Mouse (Mus musculus) mouse embryonic stem cell (cell line): ENCODE results near the gene Ano6.

Source experiments
- in situ Hi-C, 2 experiments: fragments of 300-500 bp; cut with MboI; formaldehyde crosslinking; loops; 1 replicate in 1 of 2; 3 replicates in 1 of 2; pipeline ENCODE4 v1.14.3; 2019 to 2020; ENCODE audit warnings: low sequenced_read_pairs in 2 of 2, low pct_unique_long_range_greater_than_20kb in 1 of 2, mixed read lengths in 1 of 2; ENCODE audit not compliant: unreplicated experiment in 1 of 2

Gene Ano6

DNA sequence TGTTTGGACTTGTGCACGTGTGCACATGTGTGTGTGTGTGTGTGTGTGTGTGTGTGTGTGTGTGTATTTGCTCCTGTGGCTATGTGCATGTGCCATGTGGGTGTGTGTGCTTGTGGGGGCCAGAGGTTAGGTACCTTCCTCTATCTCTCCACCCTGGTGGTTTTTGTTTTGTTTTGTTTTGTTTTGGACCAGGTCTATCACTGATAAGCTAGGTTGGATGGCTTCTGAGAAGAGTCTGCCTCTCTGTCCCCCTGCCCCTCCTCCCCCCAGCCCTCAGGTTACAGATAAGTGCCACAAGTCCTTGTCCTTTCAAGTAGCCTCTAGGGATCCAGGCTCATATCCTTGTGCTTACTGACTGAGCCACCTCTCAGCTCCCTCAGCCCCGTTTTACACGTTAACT, 49.1 kb downstream of the Ano6 start:
- in situ Hi-C loops = no loop called here

DNA sequence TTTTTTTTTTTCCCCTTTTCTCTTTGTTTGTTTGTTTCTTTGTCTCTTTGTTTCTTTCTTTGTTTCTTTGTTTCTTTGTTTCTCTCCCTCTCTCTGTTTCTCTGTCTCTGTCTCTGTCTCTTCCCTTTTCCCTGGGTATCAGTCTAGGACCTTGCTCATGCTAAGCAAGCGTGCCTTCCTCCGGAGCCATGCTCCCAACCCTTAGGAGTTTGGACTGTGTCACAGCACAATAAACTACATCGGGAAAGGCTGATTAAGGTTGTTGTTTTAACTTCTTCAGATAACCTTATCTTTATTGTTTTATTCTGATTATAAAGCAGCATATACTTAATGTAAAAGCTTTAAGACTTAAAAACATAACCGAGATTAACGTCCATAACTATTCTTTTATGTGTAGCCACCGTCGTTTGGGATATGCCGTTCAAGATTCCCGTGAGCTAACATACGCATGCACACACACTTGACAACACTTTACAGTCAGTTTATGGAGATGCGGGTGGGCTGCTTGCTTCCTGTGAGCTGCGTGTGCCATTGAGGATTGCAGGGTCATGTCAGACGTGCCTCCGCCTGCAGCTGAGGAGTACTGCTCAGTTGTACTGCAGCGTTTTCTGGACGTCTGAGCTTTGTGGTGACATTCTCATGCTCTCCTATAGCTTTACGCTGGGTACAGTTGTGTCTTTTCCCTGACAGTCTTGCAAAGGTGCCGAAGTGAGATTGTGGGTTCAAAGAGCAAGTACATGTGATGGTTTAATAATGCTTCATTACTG, 52.7 kb downstream of the Ano6 start:
- in situ Hi-C loops = no loop called here

DNA sequence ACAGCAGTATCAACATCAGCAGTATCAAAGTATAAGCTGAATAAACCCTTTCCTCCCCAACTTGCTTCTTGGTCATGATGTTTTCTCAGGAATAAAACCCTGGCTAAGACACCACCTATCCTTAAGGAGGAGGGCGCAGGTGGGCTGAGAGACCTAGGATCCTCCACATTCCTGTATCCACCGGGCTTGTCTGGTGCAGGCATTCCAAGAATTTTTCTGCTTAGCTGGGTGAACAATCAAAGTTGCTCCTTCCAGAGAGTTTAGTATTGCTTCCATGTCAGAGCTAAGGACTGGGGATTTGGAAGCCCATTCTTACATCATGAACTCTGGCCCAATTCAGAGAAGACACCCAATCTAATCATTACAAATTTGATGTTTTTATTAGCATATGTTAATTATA, 53.8 kb downstream of the Ano6 start:
- in situ Hi-C loops = no loop called here

DNA sequence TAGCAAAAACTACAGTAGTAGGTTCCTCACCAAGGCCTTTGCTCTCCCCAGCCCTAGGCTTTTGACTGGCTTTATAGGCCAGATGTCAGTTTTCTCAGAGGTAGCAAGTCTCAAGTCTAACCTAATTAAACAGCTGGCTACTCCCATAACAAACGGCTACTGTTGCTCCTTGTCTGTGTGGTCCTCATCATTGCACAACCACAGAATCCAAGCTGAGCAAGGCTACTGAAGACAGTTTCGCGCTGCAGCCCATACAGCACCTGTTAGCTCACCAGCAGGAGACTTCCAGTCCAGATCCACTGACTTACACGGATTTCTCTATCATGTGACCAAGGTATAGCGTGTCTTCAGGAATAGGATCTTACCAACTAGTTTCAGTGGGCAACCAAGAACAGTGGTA, 55.5 kb downstream of the Ano6 start:
- in situ Hi-C loops = no loop called here

DNA sequence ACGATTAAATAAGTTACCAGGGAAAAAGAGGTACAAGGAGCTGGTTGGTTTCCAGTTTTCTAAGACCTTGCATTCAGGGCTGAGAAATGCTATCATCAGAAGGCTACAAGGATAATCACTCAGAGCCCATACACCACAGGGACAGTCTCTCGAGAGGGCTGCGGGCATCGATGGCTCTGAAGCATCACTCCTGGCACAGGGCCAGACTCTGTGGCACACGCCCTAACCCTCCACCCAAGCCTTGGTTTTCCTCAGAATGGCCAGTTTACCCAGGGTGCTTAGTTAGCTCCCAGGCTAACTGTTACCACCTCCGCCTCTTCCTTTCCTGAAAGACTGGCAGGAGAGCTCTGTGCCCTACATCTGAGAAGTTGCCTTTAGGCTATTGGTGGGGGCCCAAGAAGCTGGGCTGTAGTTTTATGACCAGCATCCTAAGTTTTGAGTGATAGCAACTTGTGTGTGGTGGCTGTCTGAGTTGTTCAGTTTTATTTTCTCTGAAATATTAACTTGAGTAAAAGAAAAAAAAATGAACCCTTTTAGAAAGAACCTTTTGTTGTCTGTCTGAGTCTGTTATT, 57.9 kb downstream of the Ano6 start:
- in situ Hi-C loops = no loop called here

DNA sequence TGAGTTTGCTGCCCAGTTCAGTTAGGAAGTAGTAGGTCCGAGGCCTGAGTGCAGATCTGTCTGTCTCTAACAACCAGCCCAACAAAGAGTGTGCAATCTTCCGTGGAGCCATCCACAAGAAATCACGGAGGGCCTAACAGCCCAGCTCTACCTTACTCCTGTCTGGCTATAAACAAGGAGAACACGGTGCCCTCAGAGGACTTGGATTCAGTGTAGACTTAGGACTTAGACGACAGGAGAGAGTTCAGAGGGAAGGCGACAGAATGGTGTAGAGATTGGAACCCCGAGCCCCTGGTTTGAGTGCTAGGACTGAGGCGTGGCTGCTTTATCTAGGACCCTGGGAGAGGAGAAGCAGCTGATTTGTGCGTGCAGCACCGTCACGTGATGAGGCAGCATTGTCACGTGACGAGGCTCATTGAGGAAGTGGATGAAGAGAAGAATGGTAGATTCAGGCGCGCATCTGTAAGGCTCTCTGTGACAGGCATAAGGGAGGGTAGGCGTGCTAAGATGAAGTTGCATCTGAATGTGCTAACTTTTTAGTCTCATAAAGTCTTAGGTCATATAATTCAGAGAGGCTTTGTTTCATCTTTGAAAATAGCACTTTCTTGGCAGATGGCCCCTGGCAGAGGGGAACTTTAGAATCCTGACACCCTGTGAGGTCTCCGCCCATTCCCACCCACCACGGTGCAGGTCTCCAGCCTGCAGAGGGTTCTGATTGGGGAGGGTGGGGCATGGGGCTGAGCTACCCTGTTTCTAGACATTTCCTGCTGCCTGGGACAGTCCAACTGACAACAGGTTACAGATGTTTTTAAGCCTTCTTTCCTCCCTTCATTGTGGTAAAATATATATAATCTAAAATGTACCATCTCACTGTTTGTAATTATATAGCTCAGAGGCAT, 59.1 kb downstream of the Ano6 start:
- in situ Hi-C loops = no loop called here

DNA sequence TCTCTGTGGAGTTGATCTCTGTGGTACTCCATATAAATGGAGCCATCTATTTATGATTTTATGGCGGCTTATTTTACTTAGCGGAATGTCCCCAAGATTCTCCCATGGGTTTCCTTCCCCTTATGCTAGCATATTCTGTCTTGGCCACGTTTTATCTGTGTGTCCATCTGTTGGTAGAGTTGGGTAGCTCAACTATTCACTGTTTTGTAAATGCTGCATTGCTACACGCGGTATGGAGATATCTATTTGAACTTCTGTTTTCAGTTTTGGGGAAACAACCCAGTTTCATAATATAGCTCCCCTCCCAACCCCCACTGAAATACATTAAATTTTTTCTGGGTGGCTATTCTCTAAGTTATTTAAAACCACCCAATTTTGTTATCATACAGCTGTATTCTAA, 59.9 kb downstream of the Ano6 start:
- in situ Hi-C loops = no loop called here

DNA sequence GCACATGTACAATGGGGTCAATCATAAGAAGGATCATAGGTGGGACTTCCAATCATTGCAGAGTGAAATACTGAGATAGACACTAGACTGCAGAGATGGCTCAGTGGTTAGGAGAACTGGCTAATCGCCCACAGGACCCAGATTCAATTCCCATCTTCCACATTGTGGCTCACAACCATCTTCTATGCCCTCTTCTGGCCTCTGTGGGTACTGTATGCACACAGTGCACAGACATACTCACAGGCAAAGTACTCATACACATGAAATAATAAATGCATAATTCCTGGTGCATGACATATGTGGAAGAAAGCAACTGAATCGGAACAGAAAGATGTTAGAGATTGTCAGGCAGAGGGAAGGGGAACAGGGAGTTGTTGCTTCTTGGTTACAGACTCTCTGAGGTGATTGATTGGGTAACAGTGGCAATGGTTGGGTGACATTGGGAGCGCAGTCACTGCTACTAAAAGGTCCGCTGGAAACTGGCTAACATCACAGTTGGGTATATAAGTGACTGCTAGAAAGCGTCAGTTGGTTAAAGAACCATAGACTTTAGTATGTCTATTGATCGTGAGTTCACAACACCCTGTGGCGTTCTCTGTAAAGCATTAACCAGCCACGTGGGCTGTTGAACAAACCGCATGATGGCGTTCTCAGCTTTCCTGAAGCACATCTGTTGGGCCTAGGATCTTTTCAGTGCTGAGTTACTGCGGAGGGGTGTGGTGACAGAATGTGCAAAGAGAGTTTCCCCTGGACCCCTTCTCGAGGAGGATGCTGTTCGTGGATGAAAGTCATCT, 64.6 kb downstream of the Ano6 start:
- in situ Hi-C loops = no loop called here

DNA sequence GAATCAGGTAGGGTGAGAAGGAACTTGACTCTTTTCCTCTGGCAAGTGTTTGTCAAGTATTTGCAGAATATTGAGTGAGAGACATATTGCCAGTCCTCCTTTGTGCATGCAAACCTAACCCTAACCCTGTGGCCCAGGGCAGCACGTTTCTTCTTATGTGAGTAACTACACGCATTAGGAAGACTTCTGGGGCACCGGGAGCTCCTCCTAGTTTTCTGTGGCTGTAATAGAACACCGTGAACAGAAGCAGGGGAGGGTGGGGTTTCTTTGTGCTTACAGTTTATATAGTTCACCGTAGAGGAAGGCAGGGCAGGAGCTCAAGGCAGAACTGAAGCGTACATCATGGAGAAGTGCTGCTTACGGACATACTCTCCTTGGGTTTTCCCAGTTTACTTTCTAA, 65.3 kb downstream of the Ano6 start:
- in situ Hi-C loops = no loop called here

DNA sequence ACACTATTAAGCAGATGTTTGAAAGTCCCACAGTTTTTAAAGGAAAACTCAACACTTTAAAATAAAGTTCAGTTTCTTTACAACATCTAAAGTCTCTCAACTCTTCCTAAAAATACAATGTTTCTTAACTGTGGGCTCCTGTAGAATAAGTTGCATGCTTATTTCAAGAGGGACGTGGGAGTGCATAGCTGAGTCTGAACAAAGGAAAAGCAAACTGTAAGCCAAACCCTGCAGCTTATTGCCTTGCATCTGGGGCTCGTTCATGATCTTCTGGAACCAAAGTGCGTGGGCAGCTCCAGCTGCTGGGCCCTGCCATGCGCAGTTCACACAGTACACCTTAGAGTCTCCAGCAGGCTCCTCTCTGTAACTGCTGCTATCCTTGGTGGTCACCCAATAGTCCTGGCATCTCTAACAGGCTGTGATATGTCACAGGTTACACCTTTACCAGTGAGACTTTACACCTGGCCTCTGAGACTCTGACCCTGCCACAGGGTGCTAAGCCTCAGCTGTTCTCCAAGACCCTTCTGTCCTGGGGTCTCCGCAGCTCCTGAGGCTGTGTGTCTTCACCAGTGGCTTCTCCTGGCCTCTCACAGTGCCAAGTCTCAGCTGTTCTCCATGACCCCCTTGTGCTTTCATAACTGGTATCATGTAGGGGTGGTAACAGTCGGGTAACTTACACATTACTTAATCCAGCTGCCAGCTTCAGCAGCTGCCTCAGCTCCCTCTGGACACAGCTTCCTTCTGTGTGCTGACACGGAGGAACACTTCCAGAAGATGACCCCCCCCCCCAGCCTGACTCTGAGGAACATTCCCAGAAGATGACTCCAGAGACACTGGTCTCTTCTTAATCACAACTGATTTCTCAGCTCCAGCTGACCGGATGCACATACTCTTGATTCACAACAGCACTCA, 66.3 kb downstream of the Ano6 start:
- in situ Hi-C loops = no loop called here

DNA sequence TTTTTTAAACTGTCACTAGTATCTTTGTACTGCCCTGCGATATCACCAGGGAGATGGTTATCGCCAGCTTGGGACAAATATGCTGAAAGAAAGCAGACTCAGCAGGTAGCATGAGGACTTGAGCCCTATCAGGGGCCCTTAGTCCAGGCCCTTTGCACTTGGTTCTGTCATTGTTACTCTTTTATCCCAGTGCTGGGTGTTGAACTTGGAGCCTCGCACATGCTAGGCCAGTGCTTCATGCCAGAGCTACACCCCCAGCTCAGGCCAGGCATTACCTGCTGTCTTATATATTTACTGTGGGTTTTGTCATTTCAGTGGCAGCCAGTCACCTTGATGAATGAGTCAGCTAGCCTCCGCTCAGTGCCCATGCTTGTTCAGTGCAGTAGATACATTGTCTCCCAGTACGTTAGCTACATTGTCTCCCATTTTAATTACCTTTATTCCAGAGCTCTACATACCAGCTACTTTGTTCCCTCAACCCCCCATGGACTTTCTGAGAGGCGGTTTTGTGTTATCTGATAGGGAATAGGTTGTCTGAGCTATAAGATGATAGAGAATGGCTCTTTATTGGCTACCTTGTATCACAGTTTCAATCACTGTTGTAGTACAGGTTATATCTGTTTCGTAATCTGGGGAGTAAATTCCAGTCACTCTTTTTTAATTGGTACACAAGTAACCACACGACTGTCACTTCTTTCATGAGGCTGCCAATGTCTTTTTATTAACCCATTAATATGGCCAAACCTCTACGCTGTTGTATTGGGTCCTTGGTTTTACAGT, 68.4 kb downstream of the Ano6 start:
- in situ Hi-C loops = no loop called here

DNA sequence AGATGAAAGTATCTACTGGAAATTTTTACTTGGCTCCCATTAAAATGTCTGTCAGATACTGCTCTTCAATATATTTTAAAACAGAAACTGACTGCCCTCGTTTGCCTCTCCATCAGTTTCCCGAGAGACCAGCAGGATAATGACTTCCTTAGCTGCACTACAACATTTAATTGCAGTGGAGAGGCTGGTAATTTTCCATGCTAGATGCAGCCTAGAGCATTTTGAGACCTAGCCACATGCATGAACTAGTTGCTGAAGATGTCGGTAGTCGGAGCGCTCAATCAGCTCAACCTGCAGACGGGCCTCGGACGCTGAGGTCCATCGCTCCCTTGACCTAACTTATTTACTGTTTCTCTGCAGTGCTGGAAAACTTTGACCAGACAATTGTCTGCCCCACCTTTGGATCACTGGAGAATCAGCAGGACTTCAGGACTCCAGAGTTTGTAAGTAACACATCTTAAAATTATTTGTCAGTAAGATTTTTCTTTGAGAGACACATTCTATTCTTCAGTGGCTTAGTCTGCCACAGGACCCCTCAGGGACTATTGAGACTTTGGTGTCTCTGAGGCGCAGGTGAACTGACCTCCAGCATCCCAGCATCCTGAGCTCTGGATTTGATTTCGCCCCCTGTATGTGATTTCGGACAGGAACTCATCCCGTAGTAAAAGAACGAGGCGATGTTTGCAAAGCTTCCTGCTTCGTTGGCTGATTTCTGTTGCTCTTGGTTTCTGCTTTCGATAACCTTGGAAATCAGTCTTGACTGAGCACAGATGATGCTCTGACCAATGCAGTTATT, 73.4 kb downstream of the Ano6 start:
- in situ Hi-C loops = no loop called here

DNA sequence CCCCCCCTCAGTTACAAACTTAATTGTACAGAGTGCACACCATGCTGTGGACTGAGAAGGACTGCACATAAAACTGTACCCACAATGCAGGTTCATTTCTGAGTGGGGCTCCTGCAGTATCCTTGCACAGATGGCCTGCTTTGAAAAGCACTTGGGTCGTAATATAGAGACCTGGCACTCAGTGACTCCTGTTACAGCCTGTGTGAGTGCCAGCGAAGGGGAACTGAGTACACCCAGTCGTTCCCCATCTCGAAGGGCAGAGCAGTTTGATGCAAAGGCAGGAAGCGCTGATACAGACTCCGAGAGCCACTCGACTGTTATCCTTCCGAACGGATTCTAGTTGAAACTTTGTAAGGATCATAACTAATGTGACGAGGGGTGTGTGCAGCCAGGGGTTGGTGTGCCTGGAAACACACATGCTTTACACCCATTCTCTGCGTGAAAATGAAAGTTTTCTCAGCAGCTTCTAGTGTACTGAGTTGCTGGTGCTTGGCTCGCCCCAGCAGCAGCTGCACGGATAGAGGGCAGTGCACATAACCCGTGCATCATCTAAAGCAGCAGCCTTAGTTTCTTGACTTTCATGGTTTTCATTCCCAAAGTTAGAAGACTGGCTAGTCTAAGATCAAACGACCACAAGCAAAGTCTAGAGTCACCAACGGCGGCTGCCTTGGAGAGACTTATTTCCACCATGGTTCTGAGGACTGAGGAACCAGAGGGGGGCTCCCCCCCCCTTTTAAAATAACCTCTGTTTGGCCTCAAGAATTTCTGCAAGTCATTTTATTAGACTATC, 74.9 kb downstream of the Ano6 start:
- in situ Hi-C loops = no loop called here

DNA sequence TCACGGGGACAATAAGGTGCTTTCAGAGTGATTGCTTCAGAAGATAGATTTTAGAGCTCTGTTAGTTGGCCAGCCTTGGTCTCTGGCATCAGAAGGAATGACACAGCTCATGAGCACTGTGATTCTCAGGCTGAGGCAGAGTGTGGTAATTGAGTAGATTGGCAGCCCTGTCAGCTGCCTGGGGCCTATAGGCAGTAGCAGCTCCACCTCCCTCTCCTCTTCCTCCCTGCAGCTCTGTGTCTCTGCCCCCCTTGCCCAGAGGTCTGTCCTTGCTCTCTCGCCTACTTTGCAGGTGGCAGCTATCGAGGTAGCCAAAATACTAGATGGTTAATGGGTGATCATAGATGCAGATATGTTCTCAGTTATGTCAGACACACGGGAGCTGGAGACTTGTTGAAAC, 77.5 kb downstream of the Ano6 start:
- in situ Hi-C loops = no loop called here

DNA sequence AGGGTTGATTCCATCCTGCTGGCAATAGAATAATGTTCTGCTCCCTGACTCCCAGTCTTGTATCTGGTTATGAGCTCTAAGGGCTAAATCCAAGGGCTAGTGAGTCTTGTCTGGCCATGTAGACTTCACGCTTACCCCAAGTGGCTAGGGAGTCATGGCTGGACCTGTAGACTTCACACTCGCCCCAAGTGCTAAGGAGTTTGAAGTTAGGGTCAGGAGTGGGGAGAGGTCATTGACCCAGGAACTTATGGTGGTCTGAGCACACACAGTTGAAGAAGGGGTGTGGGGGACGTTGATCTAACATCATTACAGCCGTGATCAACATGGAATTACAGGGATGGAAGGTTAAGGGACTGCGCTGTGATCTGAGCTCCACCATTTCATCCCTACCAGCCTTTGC, 79.0 kb downstream of the Ano6 start:
- in situ Hi-C loops = no loop called here

DNA sequence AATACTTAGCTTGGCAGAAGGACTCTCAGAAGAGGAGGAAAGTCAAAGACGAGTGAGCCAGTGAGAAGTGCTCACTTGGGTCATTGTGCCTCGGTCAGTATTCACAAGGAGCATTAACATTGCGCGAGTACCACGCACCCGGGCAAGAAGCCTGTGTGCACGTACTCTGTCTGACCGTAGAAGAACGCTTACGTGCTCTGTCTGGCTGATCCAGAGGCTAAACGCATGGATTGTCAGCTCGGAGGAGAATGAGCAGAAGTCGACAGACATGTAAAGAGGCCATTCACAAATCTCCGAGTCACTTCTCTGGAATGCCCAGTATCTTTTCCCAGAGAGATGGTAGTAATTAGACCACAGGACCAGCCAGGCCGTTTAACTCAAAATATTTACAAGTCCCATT, 81.0 kb downstream of the Ano6 start:
- in situ Hi-C loops = no loop called here
